Mouse (Mus musculus) cerebellum, postnatal 25 days (tissue): ENCODE data around the gene Samhd1.

Experiments
- DNase-seq, 2 experiments: peaks; one replicate each; pipeline ENCODE4 v3.0.0; 2021; ENCODE audit warnings: mixed read lengths in 2 of 2

Samhd1 gene

DNA sequence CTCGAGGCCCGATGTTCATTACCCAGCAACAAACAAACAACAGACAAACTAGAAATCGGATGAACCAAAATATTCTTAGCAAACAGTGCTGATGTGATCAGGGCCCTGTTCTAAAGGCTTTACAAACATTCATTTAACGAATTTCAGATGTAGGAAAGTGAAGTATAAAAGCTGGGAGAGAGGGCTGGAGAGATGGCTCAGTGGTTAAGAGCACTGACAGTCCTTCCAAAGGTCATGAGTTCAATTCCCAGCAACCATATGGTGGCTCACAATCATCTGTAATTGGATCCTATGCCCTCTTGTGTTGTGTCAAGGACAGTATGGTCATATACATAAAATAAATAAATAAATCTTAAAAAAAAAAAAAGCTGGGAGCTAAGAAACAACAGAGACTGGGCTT, 1.1 kb upstream of the Samhd1 start:
- no peak for DNase-seq

DNA sequence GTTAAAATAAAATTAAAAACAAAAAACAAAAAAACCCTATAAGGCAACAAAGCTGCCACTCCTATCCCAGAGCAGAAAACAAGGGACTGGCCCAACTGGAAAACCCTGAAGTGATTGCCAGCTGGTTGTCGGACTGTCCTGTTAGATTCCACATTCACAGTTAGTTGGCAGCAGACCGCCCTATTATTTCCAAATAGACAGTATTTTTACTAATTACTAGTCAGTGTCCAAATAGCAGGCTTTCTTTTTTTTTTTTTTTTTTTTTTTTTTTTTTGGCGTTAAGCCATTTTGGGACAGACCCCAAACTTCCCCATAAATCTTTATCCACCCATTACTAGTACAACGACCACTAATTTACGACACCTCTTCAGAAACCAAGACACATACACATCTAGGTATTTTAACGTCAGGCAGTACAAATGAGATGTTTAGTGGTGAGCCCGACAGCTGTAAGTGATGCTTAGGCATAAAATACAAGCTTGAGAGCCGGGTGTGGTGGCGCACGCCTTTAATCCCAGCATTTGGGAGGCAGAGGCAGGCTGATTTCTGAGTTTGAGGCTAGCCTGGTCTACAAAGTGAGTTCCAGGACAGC, 560 bp upstream of the Samhd1 start:
- peak in 1 of 2 experiments; percentile 8 for DNase-seq

DNA sequence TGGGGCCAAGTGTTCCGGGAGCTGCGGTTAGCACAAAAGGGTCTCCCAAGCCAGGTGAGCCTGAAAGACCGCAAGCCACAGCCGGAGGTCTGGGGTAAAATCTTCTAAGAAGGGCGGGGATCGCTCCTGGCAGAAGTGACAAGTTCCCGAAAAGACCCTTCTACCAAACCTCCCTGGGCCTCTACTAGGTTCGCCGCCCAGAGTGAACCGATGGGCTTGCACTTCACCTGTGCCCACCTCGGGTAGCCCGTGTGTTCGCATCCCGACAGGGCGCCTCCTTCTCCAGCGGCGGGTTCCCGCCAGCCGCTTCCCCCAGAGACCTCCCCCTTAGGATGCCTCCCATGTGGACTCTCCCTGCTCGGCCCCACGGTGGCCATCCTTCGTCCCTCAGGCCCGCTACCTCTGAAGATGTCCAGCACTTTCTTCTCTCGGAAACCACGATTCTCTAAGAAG, 560 bp downstream of the Samhd1 start:
- DNase-seq: no peak

DNA sequence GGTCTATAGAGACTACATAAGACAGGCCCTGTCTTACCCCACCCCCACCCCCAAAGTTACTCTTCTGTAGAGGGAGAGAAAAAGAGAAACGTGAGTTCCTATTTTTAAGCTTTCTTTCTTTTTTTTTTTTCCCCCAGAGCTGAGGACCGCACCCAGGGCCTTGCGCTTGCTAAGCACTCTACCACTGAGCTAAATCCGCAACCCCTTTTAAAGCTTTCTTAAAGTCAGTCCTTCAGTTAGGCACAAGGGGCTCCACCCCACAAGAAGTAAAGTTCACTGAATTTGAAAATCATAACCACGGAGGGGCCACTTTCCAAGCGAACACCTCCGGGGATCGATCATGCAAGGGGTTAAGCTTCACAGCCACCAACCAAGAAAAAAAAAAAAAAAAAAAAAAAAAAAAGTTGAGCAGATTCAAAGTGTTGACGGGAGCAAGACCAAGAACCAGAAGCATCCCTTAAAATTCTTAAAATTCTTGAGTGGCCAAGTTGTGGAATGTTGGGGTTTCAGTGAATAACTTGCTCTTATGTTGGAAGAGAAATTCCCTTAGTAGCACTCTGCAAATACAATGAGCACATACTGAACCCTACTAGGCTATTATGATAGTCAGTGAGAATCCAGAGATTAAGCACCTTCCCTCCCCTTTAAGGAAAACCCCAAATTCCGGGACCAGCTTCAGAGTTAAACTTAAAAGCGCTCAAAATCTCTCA, 1.1 kb downstream of the Samhd1 start:
- DNase-seq: no peak

DNA sequence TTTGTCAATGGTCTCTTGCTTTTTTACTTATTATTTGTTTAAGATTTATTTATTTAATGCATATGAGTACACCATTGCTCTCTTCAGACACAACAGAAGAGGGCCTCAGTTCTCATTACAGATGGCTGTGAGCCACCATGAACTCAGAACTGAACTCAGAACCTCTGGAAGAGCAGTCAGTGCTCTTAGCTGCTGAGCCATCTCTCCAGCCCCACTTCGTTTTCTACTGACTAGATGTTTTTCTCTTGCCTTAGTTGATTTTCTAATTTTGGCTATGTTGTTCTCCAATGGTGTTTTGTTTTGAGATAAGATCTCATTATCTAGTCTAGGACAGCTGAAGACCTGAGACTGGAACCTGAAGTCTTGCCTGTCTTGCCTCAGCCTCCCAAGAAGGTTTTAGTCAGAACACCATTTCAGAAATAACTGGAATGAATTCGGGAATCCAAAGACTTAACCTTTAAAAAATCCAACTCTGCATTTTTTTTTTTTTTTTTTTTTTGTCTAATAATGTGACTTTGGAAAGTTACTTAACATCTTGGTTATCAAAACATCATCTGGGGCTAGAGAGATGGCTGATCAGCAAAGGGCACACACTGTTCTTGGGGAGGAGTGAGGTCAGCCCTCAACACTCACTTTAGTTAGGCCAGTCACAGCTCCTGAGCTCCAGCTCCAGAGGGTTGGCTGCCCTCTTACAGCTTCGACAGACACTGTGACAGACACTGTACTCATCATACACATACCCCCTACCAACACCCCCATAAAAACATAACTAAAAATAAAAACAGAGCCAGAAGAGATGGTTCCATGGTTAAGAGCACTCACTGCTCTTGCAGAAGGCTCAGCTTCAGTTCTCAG, 2.2 kb downstream of the Samhd1 start:
- DNase-seq: no peak

DNA sequence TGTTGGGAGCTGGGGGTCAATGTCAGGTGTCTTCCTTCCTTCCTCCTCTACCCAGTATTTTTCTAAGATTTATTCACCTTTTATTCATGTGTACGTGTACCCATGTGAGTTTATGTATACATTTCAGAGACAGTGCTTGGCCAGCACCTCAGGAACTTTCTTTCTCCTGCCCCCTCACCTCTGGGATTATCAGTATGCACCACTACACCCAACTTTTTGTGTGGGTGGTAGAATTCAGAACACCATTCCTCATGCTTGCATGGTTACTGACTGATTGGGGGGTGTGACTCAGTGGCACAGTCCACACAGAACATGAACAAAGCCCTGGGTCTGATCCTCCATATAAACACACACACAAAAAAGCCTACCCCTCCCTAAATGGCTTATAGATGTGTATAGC, 3.0 kb downstream of the Samhd1 start:
- no peak for DNase-seq

DNA sequence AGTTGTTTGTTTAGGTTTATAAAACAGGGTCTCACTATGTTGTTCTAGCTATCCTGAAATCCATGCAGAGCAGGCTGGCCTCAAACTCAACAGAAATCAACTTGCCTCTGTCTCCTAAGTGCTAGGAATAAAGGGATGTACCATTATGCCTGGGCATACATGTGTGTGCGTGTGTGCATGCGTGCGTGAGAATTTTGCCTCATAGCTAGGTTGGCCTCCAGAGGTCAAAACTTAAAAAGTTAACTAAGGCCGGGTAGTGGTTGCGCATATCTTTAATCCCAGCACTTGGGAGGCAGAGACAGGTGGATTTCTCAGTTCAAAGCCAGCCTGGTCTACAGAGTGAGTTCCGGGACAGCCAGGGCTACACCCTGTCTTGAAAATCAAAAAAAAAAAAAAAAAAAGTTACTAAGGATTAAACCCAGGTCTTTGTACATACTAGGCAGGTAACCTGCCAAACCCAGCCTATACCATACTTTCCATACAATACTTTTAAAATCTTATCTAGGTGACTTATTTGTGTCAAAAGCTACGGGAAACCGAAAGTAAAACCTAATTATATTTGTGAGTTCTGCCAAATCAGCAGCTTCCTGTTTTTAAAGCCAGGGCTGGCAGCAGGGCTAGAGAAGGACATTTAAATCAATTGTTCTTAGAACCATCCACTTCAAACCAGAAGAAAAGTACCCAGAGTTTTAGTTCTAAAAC, 4.1 kb downstream of the Samhd1 start:
- no peak for DNase-seq

DNA sequence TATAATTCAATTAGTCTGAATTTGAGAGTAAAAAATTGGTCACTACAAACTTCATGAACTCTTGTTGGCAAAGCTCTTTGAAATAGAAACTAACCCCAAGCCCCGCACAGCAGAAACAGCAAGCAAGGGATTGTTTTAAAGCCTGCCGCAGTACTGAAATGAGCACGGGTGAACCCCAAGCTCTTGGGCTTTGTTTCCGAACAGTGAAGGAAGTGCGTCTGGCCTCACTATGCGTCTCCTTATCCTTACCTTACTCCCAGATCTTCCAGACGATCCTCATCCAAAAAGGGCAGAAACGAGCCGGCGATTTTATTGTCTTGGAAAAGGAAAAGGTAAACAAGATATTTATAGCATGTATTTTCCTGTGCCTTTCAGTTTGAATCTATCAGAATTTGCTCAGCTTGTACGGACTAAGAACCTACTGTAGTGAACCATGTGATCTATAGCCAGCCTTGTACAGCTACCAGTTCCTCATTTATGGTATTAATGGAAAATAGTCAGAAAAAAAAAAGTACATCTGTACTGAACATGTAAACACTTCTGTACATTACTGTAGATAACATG, 5.4 kb downstream of the Samhd1 start:
- DNase-seq: no peak

DNA sequence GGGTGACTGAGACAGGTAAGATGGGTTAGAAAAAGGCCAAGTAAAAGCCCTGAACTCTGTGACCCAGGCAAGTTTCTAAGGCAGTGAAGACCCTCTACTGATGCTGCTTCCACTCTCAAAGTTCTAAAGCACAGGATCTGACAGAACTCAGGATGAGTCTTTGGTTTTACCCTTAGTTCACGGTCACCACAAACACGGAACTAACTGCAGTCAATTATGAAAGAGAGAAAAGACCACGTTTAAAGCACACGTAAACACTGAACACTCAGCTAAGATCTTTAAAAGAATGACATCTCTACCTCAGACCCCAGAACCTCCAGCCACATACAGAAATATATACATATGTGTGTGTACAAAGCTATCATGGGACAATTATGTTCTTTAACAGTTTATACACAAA, 6.0 kb downstream of the Samhd1 start:
- DNase-seq: no peak

DNA sequence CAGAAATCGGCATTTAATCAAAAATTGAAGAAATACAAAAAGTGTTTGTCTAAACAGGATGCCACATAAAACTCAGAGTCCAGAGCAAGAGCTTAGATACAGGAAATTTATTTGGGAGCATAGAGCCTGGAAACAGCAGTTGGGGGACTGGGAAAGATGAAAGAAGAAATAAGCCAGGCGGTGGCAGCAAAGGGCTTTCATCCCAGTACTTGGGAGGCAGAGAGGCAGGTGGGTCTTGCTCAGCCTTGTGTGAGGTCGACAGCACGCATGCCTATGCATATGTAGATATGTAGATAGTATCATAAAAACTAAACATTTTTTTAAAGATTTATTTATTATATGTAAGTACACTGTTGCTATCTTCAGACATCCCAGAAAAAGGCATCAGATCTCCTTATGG, 7.0 kb downstream of the Samhd1 start:
- DNase-seq: no peak

DNA sequence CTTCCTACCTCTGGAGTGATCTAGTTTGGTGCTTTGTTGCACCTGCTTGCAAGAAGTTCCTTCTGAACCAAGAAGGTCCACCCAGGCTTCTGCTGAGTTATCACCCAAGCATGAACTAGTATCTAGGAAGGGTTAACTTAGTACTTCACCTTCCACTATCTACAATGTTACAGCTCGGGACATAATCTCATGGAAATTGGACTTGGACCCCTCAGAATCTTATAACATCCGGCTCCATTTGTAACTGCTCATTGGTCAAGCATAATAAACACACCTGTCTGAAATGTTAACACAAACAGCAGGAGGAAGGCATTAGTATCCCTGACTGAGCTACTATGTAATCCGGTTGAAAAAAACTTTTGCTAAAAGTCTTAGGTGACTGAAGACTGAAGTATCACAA, 7.7 kb downstream of the Samhd1 start:
- DNase-seq: no peak

DNA sequence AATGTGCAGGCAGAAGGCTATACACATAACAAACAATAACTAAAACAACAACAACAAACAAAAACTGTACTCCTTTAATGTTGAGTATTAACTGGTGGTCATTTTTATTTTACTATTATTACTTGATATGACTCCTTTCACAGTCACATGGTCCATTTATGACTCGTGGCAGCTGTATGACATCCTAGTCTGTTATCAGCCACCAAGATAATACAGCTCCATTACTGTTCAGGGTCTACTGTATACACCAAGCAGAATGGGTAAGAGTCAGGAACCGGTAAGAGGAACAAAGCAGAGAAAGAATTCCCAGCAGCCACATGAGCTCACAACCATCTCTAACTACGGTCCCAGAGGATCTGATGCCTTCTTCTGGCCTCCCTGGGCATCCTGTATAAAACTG, 9.8 kb downstream of the Samhd1 start:
- no peak for DNase-seq

DNA sequence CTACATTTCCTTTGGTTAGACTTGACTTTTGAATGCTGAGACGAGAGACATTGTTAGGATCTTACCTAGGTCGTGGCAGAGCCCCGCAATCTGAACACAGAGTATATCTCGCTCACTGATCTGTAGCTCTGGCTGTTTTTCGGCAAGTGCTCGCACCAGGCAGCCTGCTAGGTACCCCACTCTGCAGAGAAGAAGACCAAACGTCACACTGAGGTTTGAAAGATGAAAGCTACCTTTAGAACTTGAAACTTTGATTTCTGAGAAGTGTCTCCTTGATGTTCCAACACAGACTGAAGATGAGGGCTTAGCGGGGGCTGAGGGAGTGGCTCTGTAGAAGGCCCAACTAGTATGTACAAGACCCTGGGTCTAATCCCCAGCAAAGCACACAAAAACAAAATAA, 13.3 kb downstream of the Samhd1 start:
- no peak for DNase-seq

DNA sequence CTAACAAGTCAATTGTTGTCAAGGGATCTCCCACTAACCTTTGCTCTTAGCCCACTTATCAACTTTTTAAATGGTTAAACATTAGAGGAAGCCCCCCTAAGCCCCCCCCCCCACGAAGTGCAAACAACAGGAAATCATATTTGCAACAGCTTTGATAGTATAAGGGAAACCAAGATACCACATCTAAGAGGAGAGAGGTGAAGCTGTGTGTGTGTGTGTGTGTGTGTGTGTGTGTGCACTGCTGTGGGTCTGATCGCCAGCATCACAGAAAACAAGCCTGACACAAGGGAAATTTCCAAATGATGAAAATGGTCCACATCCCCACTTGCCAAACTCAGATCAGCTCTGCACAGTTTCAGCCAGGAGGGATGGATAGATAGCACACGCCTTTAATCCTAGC, 16.0 kb downstream of the Samhd1 start:
- no peak for DNase-seq

DNA sequence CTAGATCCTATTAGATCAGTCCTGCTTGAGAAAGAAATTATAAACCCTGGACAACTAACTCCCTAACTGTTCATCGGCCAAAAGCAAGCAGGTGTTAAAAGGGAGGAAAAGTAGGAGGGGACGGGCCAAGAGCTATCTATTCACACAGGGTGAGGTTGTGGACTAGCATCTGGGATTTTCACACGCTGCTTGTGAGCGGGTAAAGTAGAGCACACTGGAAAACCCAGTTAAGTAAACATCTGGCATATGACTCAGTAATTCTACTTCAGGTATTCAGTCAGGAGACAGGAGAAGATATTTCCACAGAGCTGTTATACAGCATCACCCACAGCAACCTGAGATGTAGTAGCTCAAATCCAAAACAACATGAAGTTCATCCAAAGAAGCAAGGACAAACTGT, 16.5 kb downstream of the Samhd1 start:
- no peak for DNase-seq

DNA sequence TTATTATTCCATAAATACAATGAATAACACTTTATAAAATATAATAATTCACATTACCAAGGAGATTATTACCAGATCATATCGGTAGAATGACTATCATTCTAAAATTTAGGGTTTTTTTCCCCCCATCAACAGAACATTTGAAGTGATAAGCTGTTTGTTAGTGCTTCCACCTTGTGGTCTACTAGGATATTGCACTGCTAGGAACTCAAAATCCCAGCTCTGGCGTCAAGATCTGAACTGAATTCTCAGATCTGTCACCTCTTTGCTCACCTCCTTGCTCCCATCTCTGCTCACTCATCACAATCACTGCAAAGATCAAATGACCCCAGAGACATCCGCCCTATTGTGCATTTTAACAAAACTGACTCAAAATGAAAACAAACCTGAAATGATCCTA, 18.1 kb downstream of the Samhd1 start:
- DNase-seq: peak in 1 of 2 experiments; percentile 29

DNA sequence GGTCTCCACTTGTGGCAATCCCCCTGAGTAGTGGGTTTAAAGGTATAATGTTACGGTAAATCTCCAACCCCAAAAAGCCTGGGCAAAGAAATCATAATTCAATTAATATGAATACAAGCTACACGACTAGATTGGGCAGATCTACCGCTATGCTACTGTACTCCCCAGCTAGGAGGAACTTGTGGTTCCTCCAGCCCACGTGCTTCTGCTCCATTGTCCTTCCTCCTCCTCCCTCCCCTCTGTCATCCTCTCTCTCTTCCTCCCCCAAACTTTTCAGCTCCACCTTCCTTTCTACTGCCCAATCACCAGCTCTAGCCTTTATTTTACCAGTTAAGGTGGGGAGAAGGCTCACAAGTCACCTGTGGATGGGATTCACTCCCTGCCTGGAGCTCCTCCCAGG, 26.8 kb downstream of the Samhd1 start:
- no peak for DNase-seq

DNA sequence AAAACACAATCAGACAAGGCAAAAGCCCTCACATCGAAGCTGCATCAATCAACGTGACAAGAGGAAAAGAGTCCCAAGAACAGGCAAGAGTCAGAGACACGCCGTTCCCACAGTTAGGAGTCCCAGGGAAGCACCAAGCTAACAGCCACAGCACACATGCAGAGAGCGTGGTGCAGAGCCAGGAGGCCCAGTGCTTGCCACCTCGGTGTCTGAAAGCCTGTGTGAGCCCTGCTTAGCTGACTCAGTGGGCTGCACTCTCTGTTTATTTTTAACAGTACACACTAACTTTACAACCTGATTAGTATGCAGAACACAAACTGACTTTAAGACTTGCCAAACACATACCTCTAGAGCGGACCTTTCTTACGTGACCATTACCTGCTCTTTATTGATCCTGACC, 30.6 kb downstream of the Samhd1 start:
- no peak for DNase-seq

DNA sequence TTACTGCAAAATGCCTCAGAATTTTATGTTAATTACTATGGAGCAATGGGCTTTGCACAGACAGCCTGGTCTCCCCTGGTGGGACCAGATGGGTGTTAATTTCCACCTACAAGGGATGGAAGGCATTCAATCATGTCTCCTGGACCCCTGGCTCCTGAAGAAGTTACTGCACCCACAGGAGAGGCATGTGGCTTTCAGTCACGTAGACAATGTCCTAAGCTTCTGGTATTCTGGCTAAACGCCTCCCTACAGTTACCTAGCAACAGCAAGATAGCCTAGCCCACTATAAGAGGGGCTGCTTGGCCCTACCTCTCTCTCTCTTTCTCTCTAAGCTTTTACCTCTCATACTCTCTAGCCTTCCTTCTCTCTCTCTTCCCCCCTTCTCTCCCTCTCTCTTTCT, 32.8 kb downstream of the Samhd1 start:
- no peak for DNase-seq

DNA sequence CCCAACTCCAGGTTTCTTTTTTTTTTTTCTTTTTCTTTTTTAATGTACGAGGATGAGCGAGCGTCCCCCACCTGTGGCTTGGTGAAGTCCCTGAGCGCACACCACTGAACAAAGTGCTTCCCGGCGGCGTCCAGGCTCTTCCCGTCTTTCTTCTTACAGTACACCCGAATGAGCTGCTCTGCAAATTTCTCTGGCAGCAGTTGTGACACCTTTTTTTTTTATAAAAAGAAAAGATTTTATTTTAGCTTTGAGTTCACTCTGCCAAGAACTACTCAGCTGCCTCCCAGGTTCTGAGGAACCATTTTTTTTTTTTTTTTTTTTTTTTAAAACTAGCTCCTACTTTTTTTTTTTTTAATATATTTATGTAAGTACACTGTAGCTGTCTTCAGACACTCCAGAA, 33.4 kb downstream of the Samhd1 start:
- no peak for DNase-seq

DNA sequence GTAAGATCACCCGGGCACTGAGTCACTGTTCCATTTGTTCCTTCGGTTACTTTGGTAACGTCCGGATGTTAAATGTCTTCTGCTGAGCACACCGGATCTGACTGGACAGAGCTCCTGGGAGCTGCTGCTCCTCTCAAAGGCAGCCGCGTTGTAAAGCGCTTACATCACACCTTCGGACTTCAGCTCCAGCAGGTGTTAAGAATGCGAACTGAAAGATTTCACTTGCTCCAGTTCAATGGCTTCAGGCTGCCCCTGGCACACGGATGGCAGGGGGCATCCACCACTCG, 34.8 kb downstream of the Samhd1 start:
- no peak for DNase-seq

DNA sequence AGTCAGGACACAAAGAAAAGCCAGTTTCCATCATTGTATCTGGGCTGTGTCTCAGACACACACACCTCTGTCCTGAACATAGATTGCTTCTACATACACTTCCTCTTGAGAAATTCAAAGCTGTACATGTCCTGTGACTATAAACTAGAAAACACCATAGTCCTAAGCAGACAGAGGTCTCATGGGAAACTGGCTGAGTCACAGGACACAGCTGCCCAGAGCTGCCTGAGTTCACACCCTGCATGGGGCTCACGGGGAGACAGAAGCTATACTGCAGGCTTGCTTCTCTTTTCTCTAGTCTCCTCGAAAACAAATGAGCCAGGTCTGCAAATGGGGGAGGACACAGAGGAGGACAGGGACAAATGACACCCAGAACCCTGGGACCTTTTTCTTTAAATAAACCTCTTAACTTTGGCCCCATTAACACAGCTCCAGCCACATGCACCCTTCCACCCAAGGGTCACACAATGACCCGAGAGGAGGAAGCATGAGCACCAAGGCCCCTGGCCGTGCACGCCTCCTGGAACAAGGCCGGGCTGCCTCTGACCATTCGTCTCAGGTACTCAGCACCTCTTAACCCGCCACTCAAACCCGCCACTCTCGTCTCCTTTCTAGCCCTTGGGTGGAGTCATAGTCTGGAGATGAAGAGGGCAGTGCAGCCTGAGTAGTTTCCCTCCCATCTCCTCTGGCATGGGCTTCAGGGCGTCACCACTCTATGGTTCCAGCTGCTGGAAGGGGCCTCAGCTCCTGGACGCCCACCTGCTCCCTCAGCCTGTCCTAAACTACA, 35.3 kb downstream of the Samhd1 start:
- no peak for DNase-seq
